Mouse (Mus musculus) thymus, postnatal 25 days (tissue): ENCODE measurements around the gene C2cd4b.
"Not testable (repeated sequence)": the region's sequence is repeated elsewhere in the genome, so short reads cannot be mapped to it uniquely, and the experiment has no call there.

Experiments used
- DNase-seq: peaks from one replicate; pipeline ENCODE4 v3.0.0; 2022

C2cd4b gene

DNA sequence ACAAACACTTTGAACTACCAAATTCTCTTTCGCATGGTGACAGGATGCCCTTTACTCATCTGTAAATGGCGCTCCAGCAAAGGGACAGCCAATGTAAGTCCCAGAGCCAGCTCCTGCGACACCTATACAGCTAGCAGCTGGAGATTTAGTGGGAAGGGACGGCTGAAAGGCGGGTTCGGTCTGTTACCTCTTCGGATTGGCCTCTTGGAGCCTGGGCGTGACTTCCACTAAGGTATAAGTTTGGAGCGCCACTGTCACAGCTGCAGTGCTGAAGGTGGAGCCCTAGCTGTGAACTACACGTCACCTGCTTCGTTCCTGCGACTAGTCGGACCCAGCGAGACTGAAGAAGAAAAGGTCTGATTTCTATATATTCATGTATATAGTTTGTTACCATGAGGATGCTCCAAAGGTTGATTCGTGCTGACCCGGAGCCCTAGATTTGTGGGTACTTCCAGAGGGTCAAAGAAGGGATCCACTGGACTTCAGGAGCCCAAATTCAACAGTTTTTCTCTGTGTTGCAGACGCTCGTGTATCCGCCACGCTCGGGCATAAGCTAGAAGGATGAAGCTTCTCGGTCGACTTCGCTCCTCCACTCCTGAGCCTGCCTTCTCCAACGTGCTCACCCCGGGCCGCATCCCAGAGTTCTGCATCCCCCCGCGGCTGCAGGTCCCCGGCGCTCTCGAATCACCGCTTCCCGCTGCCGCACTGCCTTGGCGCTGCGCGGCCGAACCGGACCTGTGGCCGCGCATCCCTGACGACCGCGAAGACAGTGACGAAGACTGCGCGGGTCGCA is at the start of gene C2cd4b:
TSS of gene C2cd4b (plus strand) at position 275 of the 793 bp plus-strand sequence.
- DNase-seq = no peak

DNA sequence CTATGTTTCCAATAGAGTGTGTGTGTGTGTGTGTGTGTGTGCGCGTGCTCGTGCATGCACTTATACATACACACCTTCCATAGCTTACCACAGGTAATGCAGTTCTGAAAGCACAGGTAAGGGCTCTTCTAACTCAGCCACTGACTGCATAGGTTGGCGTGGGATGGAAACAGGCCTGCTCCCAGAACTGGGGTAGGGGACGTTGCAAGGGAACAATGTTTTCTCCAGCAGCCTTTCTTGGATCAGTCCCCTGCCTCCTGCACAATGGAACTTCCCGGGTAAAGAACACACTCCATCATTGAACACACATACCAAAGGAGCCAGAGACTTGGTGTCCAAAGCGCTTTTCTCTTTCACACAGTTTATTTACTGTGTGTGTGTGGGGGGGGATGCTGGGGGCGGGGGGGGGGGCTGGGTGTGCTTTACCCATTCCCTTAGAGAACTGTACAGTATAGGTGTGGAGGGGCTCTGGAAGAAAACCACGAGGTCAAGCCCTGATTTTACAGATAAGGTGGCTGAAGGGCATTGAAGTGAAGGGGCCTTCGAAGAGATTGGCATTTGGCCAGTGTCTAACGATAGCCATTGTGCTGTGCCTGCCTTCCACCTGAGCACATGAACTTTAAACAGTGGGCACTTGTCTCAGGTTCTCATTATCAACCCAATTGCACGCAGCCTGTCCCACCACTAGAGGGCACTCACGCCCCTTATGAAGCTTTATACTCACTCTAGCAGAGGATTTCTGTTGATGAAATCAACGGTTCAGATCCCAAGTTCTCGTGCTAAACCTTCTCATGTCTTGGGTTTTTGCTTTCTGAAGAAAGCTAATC is 48.0 kb upstream of the C2cd4b start:
- peak; percentile 50 for DNase-seq

DNA sequence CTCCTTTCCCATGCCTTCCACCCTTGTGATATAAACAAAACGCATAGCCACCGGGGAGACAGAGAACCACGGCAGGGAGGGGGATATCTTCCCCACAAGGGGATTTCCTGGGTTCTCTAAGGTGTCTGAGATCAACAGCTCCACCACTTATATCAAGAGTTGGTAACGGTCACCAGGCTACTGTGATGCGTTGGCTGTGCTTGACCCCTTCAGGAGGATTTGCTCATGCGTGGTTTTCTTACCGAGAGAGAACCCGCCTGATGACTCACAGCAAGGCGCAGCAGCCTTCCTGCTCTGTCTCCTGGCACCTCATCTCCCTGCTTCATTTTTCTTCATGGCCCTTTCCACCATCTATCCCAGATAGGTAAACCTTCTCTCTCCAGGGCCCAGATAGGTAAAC is 47.1 kb upstream of the C2cd4b start:
- no peak for DNase-seq

DNA sequence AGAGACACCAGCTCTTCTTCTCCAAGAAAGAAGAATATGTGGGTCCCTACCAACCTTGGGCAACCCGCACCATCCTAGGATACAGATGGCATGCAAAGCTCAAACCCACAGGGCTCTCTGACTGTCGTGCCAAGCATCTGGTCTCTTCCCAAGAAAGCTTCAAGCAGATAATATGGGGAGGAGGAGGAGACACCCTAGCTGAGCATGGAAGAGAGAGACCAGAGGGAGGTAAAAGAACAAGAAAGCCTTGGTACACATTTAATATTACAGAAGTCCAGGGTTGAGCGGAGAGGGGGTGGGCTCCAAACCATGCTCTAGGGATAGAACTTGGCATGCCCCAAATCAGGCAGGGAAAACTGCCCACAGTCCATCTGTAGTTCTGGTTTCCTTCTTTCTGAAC is 42.2 kb upstream of the C2cd4b start:
- DNase-seq = no peak

DNA sequence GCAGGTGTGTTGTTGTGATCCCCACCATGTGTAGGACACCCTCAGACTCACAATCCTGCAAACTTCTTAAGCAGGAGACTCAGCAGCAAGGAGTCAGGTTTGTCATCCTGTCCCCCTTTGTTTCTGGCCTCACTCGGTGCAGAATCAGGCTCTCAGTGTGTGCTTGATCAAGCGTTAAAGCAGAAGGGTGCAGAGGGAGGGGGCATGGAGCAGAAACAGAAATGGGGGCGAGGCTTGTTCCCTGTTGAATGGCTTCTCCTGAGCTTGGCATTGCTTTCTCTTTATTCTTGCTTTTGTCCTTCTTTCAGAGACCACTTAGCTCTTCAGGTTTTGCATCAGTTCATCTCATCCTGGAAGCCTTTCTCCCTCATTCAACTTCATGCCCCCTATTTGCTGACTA is 40.6 kb upstream of the C2cd4b start:
- no peak for DNase-seq

DNA sequence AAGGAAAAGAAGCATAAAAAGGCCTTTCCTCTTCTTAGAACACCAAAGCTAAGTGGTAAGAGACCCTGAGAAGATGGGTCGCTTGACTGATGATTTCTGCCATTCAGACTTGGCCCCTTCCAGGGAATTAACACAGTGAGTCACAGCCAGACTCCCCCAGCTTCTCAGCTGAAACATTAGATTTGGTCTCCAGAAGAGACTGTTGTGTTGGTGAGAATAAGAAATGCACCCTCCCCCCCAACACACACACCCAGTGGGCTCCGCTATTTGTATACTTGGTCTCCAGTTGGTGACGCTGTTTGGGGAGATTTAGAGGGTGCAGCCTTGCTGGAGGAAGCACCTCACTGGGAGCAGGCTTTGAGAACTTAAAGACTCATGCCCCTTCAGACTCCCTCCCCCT is 39.1 kb upstream of the C2cd4b start:
- no peak for DNase-seq

DNA sequence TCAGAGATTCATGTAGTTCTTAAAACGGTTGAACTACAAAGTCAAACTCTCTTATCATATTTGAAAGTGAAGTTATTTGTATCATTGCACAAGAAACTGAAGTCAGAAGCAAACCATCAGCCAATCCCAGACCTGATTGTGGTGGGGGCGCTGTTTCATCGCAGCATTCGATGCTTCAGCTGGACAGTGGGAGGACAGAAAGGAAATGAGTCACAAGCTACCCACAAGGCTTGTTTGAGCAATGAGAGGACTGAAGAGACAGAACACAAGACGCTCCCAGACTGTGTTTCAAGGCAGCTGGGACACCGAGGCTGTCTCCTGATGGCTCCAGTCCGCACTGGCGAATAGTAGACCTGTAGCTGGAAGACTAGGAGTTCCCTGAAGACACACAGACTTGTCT is 36.9 kb upstream of the C2cd4b start:
- no peak for DNase-seq

DNA sequence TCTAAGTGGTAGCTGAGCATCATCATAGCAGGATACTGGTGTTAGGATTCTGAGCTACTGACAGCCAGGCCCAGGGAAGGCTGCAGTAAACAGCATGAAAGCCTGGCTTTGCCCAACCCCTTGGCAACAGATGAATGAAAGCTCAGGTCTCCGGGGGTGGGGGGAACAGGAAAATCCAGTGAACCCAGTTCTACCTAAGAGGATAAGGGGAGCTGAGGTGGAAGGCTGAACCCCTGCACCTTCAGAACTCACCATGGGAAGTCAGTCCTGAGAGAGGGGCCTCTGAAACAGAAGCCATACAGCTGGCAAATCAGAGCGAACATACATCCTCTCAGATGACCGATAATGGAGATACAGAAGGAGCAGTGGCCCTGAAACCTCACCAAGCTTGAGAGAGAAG is 34.0 kb upstream of the C2cd4b start:
- DNase-seq = no peak

DNA sequence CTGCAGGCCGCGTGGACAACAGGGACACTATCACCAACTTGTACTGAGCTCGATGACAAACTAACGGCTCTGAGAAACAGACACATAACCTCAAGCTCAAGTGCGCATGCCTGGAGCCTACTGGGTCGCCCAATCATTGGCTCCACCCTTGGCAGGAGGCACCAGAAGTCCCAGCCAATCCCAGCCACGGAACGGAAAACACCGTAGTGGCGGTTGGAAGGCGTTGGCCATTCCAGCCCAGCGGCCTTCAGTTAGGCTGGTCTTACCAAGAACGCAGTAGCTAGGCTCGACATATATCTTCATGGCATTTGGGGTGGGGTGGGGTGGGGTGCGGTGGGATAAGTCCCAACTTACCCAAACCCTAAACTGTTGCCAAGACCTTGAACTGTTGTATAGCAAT is 25.5 kb upstream of the C2cd4b start:
- no peak for DNase-seq

DNA sequence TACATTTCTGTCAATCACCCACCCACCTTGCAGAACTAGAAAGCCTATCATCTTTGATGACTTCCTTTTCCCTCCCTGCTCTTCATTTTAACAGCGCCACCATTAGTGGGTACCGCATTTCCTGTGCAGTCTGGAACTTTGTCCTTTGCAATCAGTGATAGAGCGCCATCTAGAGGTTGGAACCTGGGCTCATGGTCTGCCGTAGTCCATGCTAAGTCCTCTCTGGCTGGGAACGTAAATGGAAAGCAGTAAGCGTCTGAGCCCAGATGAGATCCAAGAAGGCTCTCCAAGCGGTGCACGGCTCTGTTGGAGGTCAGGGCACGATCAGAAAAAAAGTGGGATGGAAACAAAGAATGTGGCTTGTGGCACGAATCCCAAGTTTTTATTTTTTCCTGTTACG is 23.8 kb upstream of the C2cd4b start:
- DNase-seq = no peak

DNA sequence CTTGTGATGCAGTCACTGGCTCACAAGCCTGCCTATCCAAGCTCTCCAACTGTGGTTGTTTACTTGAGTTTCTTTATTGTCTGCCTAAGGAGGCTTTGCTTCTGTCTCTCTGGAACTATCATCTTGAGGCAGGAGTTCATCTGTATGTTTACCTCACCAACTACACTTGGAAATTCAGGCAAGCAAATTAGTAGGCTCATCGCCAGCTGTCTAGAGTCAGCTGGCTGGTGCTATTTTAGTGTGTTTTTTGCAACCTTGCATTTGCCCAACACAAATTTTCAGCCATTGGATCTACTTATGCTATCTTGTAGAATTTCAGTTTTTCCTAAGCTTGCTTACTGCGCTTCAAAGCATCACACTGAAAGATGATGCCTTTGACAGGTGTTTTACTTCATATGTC is 18.0 kb upstream of the C2cd4b start:
- no peak for DNase-seq

DNA sequence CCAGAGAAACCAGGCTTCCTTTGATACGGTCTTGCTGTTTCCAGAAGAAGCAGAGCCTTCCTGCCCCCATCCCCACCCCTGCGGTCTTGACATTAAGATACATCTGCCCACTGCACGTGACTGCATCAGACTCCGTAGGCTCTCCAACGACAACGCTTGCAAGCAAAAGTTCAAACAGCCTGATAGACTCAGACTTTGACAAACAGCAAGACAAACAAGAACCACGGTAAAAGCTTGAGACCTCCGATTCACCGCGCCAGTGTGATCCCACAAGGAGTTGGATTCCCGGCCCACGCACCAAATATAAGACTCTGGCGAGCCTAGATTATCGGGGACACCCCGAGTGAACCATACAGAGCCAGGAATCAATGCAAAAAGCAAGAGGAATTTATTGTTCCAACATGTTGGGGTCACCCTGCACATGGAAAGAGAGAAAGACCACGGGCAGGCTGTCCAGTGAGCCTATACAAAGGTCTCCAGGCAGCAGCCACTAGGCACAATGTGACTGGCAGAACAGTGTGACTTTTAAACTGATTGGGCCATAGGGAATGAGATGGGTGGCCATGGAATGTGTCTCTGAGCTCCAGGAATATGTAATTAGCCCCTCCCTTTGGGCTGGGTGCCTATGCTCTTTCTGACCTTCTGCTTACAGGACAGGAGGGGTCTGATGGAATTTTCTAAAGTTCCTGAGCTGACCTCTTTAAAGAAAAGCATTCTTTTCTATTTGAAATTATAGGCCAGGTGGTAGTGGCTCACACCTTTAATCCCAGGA is 5.6 kb upstream of the C2cd4b start:
- no peak for DNase-seq

DNA sequence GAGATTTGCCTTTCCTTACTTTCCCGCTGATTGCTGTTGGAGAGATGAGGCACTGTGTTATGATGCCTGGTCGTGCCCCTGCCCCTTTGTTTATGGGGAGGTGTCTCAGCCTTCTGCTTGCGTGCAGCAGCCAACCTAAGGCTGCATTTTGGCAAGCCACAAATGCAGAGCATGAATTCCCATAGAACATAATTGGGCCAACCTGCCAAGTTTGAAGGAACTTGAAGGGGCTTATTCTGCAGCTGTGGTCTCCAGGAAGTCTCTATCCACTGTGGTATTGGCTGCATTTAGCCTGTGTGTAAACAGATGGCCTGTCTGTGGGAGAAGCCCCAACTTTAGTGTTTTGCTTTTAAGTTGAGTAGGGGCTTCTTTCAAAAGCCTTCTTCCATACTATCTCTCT is 4.5 kb upstream of the C2cd4b start:
- no peak for DNase-seq

DNA sequence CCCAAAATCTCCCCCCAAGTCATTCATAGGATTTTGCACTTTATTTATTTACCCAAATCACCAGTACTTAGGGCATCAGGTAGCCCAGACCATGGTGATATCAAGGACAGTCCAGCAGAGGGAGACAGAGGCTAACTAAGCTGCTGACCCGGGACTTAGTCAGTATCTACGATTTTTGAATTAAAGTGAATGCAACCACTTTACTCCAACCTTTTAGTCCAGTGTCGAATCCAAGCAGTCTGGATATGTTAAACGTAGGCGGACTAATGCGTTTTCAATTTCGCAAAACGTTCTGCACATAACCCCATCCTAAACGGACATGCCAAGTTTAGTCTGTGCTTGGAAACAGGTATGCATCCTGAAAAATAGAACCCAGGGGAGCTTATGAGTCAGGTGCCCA is 551 bp upstream of the C2cd4b start:
- DNase-seq = no peak

DNA sequence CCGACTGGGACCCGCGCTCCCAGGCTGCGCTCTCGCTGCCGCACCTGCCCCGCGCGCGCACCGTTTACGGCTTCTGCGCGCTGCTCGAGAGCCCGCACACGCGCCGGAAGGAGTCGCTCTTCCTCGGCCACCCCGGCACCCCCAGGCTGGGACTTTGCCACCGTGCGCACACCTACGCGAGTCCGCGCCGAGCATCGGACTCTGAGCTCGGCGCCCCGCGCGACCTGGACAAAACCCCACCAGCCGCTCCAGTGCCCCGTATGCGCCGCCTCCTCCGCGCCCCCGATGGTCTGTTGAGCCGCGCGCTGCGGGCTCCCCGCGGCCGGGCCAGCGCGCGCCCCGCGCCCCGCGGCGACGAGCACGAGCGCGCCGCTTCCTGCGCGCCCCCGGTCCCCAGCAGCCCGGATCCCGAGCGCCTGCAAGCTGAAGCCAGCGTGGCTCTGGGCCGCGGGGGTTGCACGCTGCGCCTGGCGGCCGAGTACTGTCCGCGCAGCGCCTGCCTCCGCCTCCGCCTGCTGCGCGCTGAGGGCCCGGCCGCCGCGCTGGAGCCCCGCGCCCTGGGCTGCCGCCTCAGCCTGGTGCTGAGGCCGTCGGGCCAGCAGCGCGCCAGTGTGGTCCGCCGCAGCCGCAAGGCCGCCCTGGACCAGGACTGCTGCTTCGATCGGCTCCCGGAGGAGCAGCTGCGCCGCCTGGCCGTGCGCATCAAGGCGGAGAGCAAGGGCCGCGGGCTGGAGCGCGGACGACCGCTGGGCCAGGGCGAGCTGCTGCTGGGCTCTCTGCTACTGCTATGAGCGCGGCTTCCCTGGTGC is 923 bp downstream of the C2cd4b start:
- DNase-seq = not testable (repeated sequence)

DNA sequence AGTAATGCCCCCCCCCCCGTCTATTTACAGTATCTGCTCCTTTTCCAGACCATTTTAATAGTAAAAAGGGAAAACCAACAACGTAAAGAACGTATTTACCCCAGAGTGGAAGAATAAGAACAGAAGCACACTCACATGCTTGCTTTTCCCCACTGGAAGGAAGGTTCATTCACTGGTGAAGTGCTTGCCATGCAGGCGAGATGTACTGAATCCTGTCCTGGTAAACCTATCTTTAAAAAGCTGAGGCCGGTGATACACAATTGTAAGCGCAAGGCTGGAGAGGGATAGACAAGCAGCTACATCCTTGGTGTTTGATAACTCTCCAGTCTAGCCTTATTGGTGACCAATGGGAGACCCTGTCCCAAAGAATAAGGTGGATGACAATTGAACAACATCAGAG is 1.8 kb downstream of the C2cd4b start:
- no peak for DNase-seq

DNA sequence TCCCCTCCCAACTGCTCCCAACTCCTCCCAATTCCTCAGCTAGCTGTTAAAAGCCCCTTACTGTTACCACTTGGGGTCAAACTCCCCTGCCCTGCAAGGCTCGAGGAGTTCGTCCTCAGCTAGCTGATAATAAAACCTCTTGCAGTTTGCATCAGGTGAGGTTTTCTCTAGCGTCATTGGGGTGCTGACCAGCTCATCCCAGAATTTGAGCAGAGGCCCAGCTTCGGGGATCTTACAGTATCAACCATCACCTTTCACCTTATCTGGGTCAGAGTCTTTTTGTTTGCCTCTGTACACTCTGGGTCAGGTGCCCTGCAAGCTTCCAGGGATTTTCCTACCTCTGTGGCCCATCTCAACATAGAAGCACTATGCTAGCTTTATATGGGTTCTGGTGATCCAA is 4.1 kb downstream of the C2cd4b start:
- no peak for DNase-seq

DNA sequence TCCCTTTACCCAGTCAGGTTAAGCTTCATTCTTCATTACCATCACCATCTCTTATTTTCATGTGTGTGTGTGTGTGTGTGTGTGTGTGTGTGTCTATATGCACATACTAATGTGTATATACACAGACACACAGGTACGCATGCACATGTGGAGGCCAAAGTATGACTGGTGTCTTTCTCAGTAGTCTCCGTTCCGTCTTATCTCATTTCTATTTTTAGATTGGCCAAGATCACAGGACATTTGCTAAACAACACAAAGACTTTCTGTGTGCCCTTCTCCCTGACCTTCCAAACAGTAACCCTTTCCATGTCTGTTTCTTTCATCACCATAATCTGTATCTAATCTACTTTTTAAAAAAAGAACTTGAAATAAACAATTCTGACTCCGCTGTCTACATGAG is 7.2 kb downstream of the C2cd4b start:
- no peak for DNase-seq

DNA sequence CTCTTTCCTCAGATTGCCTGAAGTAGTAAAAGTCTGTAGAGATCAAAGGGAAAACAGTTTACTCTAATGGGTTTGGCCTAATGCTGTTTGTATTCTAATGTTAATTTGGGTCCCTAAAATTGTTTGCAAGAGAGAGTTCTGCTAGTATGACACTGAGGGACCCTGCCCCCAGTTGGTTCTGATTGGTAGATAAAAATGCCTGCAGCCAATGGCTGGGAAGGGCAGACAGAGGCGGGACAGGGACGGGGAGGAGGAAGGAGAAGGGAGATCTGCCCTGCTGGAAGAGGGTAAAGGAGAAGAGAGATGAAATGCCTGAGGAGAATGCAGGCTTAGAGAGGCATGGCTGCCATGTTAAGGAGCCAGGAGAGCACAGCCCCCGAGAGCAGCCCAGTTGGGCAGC is 7.7 kb downstream of the C2cd4b start:
- no peak for DNase-seq

DNA sequence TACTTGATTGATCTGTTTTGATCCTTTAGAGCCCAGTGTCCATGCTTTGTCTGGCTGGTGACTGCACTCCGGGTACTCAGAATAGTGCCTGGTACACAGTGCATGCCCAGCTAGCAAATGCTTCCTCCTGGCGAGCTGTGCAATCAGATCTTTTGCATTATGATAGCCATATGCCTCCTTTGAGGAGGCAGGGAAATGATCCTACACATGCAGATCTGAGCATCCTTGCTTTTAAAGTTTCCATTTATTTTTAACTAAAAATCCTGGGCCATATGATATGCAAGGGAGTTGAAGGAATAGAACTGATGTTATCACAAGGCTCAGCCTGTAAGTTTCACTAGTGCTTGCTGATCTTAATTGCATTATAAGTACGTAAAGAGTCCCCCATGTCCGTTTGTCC is 9.6 kb downstream of the C2cd4b start:
- DNase-seq = no peak

DNA sequence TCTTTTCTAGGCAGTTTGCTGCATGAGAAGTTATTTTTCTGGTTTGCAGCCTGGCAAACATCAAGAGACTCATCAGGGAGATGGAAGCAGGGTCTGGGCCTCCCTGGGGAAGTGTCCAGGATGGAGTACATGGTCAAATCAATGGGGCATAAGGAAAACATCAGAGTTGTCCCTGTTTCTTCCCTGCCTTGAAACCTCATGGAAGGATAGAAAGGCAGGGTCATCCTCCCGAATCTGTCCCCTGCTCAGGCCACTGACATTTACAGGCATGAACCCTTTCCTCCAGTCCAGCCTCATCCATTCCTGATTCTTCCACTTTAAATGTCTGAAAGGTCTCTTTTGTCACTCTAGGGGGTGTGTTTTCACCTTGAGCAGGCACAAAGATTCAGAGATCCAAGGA is 10.2 kb downstream of the C2cd4b start:
- no peak for DNase-seq

DNA sequence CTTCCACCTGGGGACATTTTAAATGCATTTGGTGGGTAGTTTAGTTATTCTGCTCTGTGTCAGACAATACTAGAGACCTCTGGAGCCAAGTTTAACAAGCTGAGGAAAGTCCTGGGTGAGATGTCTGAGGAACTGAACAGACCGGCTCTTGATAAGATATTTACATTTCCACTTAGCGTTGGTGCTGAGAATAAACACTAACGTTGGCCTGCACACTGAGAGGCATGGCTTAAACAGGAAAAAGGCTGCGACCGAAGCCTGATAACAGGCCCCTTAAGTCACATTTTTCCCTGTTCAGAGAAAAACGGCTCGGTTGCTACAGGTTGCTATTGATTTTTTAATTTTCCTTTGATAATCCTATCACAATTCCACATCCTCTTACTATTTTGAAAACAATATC is 12.1 kb downstream of the C2cd4b start:
- no peak for DNase-seq

DNA sequence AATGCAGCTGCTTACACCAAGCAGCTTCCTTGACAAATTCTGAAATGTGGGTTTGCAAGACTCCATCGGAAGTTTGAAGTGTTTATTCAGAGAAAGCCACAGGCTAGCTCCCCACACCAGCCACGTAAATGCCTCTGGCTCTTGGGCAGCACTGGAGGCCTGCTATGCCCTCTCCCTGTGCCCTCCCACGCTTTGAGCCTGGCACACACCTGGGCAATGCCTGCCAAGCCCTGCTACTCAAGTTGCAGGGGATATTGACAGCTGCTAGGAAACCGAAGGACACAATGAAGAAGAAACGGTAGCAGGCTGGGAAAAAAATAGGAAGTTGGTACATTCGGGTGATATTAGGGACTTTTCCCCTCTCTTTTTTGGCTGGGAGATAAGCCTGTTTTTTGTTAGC is 15.0 kb downstream of the C2cd4b start:
- DNase-seq = no peak
